Mouse (Mus musculus) C2C12 (cell line): Measurements from ENCODE around the gene Gm5136. TPM values are rescaled to one million over a fixed set of nuclear protein-coding genes. Genes with fewer than 3 reads are reported as not detected.
A peak's percentile ranks its signal among the peaks of the same experiment; 100 is the strongest.

Experiments
- H3K27me3 ChIP-seq: one replicate; pipeline ENCODE4 v1.6.1; 2011; ENCODE audit not compliant: control insufficient read depth, insufficient read depth, insufficient read length
- H3K36me3 ChIP-seq: one replicate; pipeline ENCODE4 v1.6.1; 2011; ENCODE audit not compliant: control insufficient read depth, insufficient read depth
- H3K4me3 ChIP-seq: one replicate; pipeline ENCODE4 v1.5.1; 2011; ENCODE audit warnings: mild to moderate bottlenecking, control low read depth; ENCODE audit not compliant: poor library complexity, insufficient read depth, severe bottlenecking
- H3K79me2 ChIP-seq: one replicate; pipeline ENCODE4 v1.6.1; 2011; ENCODE audit not compliant: control insufficient read depth, insufficient read depth
- H3K79me3 ChIP-seq: one replicate; pipeline ENCODE4 v1.6.1; 2011; ENCODE audit warnings: low read depth, control low read depth
- H3ac ChIP-seq: one replicate; pipeline ENCODE3; 2011; ENCODE audit warnings: low read depth; ENCODE audit not compliant: control insufficient read depth, insufficient read length
- CEBPB ChIP-seq: IDR thresholded peaks from one replicate; pipeline ENCODE4 v1.6.1; 2011; ENCODE audit warnings: low read depth, mild to moderate bottlenecking, control low read depth, moderate library complexity
- CTCF ChIP-seq: IDR thresholded peaks from one replicate; pipeline ENCODE4 v1.5.1; 2011; ENCODE audit not compliant: control insufficient read depth, insufficient read depth, insufficient read length
- FOSL1 ChIP-seq: IDR thresholded peaks from one replicate; pipeline ENCODE4 v1.8.0; 2011; ENCODE audit warnings: mild to moderate bottlenecking, low read length; ENCODE audit not compliant: poor library complexity, insufficient read depth, severe bottlenecking
- MAX ChIP-seq: IDR thresholded peaks from one replicate; pipeline ENCODE4 v1.6.1; 2011; ENCODE audit warnings: mild to moderate bottlenecking, control low read depth
- MYOD1 ChIP-seq: IDR thresholded peaks from one replicate; pipeline ENCODE4 v1.6.1; 2011; ENCODE audit warnings: low read depth; ENCODE audit not compliant: control insufficient read depth, insufficient read length
- MYOG ChIP-seq: IDR thresholded peaks from one replicate; pipeline ENCODE4 v1.6.1; 2011; ENCODE audit not compliant: control insufficient read depth, insufficient read length; ENCODE audit errors: extremely low read depth
- USF1 ChIP-seq: IDR thresholded peaks from one replicate; pipeline ENCODE4 v1.6.1; 2011; ENCODE audit warnings: low read depth, mild to moderate bottlenecking, control low read depth, moderate library complexity
- polyA plus RNA-seq: library from polyadenylated mRNA; unstranded; fragments of >200 nt; fragmentation: generic; extraction: Trizol; gene quantifications from one replicate; pipeline ENCODE4 v1.2.1, GENCODE M21; 2012; ENCODE audit warnings: missing spikeins

The Gm5136 gene
- polyA plus RNA-seq, 1 experiment: not detected

GRCm38 (mm10) chr10:108656898-108657297 lies 43.1 kb downstream of the Gm5136 start:
- Histone ChIP-seq H3K4me3 (no peak overlapping the region), H3K27me3 (no peaks in the 10 kb centered on the region), H3K36me3 (no peaks in the 10 kb centered on the region), H3K79me2 (no peaks in the 10 kb centered on the region), H3K79me3 (no peaks in the 10 kb centered on the region), H3ac (no peak overlapping the region)
- no peak for TF ChIP-seq MYOG
- peak; percentile 42 for TF ChIP-seq CEBPB

- Histone ChIP-seq H3K27me3 (no peaks in the 10 kb centered on the region), H3K79me3 (no peaks in the 10 kb centered on the region), H3K4me3 (no peak overlapping the region), H3K36me3 (no peaks in the 10 kb centered on the region), H3ac (no peak overlapping the region), H3K79me2 (no peaks in the 10 kb centered on the region)
- TF ChIP-seq FOSL1: no peak
- no peak for TF ChIP-seq CTCF
- TF ChIP-seq USF1: no peak
- TF ChIP-seq MAX: no peak
- TF ChIP-seq MYOG: no peak
- no peak for TF ChIP-seq CEBPB
- no peak for TF ChIP-seq MYOD1
These were observed 44.9 kb downstream of the Gm5136 start for GRCm38 (mm10) chr10:108655074-108655473.

- TF ChIP-seq USF1 (no peak), MYOG (no peak), MAX (no peak)
- Histone ChIP-seq H3K4me3 (no peak overlapping the region), H3K27me3 (no peaks in the 10 kb centered on the region), H3K79me2 (no peaks in the 10 kb centered on the region), H3K79me3 (no peaks in the 10 kb centered on the region), H3K36me3 (no peaks in the 10 kb centered on the region), H3ac (no peak overlapping the region)
These were observed 47.1 kb downstream of the Gm5136 start for GRCm38 (mm10) chr10:108652831-108653230.

GRCm38 (mm10) chr10:108652066-108652465 lies 47.9 kb downstream of the Gm5136 start:
- Histone ChIP-seq H3ac (no peak overlapping the region), H3K4me3 (no peak overlapping the region), H3K27me3 (no peaks in the 10 kb centered on the region), H3K79me3 (no peaks in the 10 kb centered on the region), H3K36me3 (no peaks in the 10 kb centered on the region), H3K79me2 (no peaks in the 10 kb centered on the region)
- TF ChIP-seq USF1: no peak
- TF ChIP-seq CEBPB: no peak
- TF ChIP-seq CTCF: no peak
- no peak for TF ChIP-seq FOSL1
- no peak for TF ChIP-seq MAX
- no peak for TF ChIP-seq MYOD1
- TF ChIP-seq MYOG: no peak

GRCm38 (mm10) chr10:108649174-108649573 lies 50.8 kb downstream of the Gm5136 start:
- no peak for TF ChIP-seq CTCF
- no peak for TF ChIP-seq MYOD1
- TF ChIP-seq MAX: no peak
- no peak for TF ChIP-seq USF1
- TF ChIP-seq CEBPB: no peak
- no peak for TF ChIP-seq MYOG
- TF ChIP-seq FOSL1: no peak
- no peaks in the 10 kb centered on the region for H3K79me2 ChIP-seq
- no peak overlapping the region for H3K4me3 ChIP-seq
- no peaks in the 10 kb centered on the region for H3K36me3 ChIP-seq
- H3ac ChIP-seq: no peak overlapping the region
- no peaks in the 10 kb centered on the region for H3K79me3 ChIP-seq
- no peaks in the 10 kb centered on the region for H3K27me3 ChIP-seq
